Mouse (Mus musculus) gastrocnemius, postnatal 36 days (tissue): ENCODE measurements around the gene Cers3. TPM values are rescaled to one million over a fixed set of nuclear protein-coding genes. Genes with fewer than 3 reads are reported as not detected.

Source experiments
- DNase-seq, 2 experiments: peaks; one replicate each; pipeline ENCODE4 v3.0.0; 2022
- intact Hi-C: fragments of 180-260 bp; cut with DNase I; formaldehyde crosslinking; loops from one replicate; pipeline ENCODE4 v1.15.1; 2025
- total RNA-seq, 2 experiments: library from RNA; stranded (reverse); gene quantifications; 2 replicates each; pipeline ENCODE4 v1.2.3; 2021

The Cers3 gene
- total RNA-seq, 2 experiments from 2014 or later: 0.08 TPM; not detected in 1

DNA sequence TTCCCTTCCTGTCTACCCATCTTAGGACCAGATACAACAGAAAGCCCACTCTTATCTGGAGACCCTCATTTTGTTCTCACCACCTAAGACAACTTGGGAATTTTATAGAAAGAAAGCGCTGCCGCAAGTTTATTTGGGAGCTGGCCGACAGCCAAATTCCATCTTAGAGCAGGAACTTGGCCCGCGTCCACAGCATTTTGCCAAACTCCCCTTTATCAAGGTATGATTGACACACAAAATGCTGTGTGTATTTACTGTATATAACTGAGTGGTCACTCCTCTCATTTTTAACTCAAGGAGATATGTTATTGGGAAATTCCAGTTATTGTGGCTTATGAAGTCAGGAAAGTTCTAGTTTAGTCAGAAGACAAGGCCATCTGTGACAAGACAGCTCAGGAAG lies 88.0 kb downstream of the Cers3 start:
- DNase-seq: no peak

DNA sequence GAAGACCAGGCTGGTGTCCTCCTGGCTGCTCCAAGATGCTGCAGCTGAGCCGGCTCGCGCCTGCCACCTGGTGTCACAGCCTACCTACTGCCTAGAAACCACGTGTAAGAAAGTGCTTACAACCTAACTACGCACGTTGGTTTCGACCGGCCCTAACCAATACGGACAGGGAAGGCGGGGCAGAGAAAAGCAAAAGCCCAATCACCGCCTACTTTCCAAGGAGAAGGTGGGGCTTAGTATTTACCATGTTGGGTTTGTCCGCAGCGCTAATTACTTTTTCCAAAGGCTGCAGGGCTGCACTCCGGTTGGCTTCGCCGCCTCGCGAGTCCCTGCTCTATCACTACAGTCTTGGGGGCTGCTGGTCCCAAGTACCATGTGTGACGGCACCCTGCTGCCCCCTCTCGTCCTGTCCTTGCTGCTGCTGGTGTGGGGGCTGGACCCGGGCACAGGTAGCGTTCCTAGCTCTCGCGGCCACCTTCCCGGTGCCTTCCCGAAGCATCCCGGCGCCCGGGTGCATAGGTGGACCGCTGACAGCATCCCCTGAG lies 96.2 kb downstream of the Cers3 start, which contains the start of gene Adamts17:
TSS of gene Adamts17 (plus strand) at position 273 of the 545 bp plus-strand sequence.
- intact Hi-C loops: loop anchor here (2.0 to 10.0 kb wide), 3 partner anchors 19 to 795 kb away; no protein-coding TSS in a partner anchor
- peak; percentile 82 to 86 for DNase-seq

More for the DNA sequence above, 88.0 kb downstream of the Cers3 start:
- intact Hi-C loops: no loop called here

GRCm38 (mm10) chr7:66840008-66840719 lies 96.9 kb downstream of the Cers3 start:
- DNase-seq: peak in 1 of 2 experiments; percentile 18
- intact Hi-C loops: loop anchor here (10.0 kb wide), 1 partner anchor 795 kb away; no protein-coding TSS in a partner anchor

DNA sequence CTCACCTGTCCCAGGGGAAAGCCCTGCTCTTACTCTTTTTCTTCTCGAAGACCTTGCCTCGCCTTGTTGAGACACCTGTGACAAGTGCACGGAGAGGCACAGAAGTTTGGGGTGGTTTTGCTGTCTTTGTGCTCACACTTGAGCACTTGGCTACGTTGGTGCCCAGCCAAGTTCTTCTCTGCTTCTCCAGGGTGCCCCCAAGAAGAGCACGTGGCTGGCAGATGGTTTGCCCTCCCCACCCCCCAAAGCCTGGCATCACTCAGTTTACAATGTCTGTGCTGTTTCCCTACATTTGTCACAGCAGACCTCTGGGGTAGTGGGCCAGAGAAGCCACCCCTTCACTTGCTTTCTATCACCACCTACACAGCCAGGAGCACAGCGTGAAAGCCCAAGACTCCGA lies 97.9 kb downstream of the Cers3 start:
- intact Hi-C loops: loop anchor here (10.0 kb wide), 1 partner anchor 794 kb away; no protein-coding TSS in a partner anchor
- no peak for DNase-seq

DNA sequence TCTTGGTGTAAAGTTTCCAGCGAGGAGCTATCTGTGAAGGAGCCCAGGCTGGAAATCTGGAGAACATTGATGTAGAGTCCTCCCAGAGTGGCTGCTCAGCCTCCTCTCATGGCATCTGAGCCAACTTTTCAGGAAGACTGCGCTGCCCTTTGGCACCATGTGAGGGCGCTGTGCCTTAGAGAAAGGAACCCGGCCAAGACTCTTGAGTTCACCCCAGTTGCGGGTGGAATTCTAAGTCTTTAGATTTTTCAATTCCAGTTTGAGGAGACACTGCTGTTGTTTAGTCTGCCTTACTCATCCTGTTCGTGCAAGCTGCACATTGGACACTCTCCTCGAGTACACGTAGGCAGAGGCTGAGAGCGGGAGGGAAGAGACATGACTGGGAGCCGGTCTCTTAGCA lies 98.7 kb downstream of the Cers3 start:
- DNase-seq: peak; percentile 46 to 79
- intact Hi-C loops: loop anchor here (2.0 to 10.0 kb wide), 2 partner anchors 357 to 793 kb away; no protein-coding TSS in a partner anchor

GRCm38 (mm10) chr7:66843846-66844245 lies 100.5 kb downstream of the Cers3 start:
- intact Hi-C loops: loop anchor here (2.0 to 10.0 kb wide), 2 partner anchors 355 to 791 kb away; no protein-coding TSS in a partner anchor

DNA sequence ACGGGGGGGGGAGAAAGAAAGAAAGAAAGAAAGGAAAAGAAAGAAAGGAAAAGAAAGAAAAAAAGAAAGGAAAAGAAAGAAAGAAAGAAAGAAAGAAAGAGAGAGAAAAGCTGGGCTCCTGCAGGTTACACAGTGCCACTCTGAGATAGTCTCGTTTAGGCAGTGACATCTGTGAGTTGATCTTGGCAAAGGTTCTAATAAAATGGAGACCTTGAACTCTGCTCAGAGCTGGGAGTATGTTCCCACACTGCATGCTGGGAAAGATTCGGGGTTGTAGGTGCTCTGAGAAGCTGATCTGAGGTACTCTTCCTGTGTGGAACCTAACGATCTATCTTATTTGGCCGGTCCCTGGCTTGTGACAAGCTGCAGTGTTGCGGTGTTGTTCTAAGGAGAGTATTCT lies 103.3 kb downstream of the Cers3 start:
- DNase-seq: no peak
- intact Hi-C loops: loop anchor here (10.0 kb wide), 1 partner anchor 788 kb away; no protein-coding TSS in a partner anchor

More at GRCm38 (mm10) chr7:66843846-66844245, 100.5 kb downstream of the Cers3 start:
- no peak for DNase-seq

- intact Hi-C loops: loop anchor here (10.0 kb wide), 1 partner anchor 788 kb away; no protein-coding TSS in a partner anchor
- DNase-seq: no peak
These were observed 104.0 kb downstream of the Cers3 start for GRCm38 (mm10) chr7:66847299-66847698.

DNA sequence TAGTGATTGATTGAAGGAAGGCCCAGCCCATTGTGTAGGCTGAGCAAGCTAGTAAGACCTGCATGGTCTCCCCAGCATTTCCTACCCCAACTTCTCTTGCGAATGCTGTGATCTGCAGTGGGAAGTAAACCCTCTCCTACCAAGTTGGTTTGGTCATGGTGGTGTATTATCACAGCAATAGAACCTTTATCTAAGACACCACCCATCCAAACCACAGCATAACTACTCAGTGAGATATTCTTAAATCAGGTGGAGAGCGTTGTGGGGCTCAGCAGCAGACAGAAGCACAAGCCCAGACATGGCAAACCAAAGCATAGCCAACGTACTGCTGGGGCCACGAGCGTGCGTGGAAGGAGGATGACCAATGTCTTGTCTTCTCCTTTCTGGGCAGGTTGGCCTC lies 106.0 kb downstream of the Cers3 start:
- intact Hi-C loops: loop anchor here (10.0 kb wide), 1 partner anchor 785 kb away; no protein-coding TSS in a partner anchor
- no peak for DNase-seq

- DNase-seq: no peak
These were observed 108.9 kb downstream of the Cers3 start for GRCm38 (mm10) chr7:66852164-66852563.

GRCm38 (mm10) chr7:66857610-66858009 lies 114.3 kb downstream of the Cers3 start:
- intact Hi-C loops: no loop called here
- no peak for DNase-seq

More at GRCm38 (mm10) chr7:66852164-66852563, 108.9 kb downstream of the Cers3 start:
- intact Hi-C loops: no loop called here

DNA sequence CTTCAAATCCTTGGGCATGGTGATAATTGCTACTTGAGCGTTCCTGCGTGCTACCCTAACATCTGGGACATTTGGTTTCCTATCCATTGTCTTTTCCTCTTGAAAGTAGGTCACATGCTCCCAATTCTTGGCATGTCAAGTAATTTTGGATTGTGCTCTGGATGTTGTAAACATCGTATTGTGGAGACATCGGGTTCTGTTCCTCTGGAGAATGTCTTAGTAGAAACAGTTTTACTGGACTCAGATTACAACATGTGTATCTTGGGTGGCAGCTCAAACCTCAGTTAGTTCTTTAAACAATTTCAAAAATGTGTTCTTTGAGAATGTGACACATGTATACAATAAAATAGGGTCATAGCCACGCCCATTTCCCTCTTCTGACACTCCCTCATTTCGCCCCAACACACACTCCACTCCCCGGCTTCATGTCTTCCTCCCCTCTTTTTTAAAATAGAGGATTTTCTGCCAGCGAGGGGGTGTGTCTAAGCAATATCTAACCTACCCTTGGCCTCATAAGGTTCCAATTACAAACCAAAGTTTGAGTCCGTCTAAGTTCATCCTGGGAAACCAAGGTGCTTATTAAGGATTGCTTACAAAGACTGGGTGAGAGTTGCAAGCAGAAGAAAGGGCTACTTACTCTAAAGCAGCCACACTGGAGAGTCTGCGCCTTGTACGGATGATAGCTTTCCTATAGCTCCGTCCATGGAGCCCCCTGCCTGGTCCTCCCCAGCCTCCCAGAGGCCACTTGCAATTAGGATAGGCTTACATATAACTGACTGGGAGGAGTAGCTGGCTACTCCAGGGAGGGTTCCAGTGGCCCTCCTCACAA lies 115.2 kb downstream of the Cers3 start:
- intact Hi-C loops: no loop called here
- DNase-seq: no peak

DNA sequence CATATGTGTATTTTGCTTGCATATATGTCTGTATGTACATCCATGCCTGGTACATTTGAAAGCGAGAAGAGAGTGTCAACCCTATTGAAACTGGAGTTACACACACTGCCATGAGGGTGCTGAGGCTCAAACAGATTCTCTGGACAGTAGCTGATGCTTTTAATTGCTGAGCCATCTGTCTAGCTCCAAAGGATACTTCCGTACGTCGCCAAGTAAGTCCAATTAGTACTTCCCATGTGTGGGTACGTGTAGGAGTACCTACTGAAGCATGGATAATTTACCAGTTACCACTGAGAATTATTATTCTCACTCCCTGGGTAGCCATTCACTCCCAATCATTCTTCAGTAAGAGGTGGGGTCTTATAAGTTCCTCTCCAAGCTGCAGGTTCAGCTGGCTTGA lies 115.9 kb downstream of the Cers3 start:
- DNase-seq: no peak
- intact Hi-C loops: no loop called here

GRCm38 (mm10) chr7:66866944-66867718 lies 123.8 kb downstream of the Cers3 start:
- no peak for DNase-seq
- intact Hi-C loops: no loop called here

GRCm38 (mm10) chr7:66867719-66868501 lies 124.6 kb downstream of the Cers3 start:
- DNase-seq: no peak
- intact Hi-C loops: no loop called here

GRCm38 (mm10) chr7:66871520-66871919 lies 128.2 kb downstream of the Cers3 start:
- intact Hi-C loops: no loop called here
- DNase-seq: no peak

- DNase-seq: no peak
- intact Hi-C loops: no loop called here
These were observed 128.7 kb downstream of the Cers3 start for GRCm38 (mm10) chr7:66871940-66872511.

DNA sequence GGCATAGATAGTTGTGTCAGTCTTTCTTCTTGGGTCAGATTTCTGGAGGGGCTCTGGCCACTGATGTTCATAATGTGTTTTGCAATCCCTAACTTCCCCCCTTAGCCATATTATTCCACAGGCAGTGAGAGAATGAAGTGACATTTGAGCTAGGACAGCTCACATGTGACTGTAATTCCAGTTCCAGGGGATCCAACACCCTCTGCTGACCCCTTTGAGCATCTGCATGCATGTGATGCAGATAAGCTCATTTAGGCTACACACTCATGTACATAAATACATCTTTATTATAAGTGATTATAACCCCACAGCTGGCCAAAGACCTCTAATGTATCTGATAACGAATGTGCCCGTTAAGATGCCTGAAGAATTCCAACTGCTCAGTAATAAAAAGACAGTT lies 129.9 kb downstream of the Cers3 start:
- no peak for DNase-seq
- intact Hi-C loops: no loop called here
